Mouse (Mus musculus) lung, postnatal 0 days (tissue): ENCODE results near the gene Fbxl17. TPM values are rescaled to one million over a fixed set of nuclear protein-coding genes. Genes with fewer than 3 reads are reported as not detected.

ENCODE experiments used
- ATAC-seq: fragments of 200-750 bp; cut with Nextera tagmentation; 2 replicates; pipeline ENCODE4 v1.8.0; 2017; ENCODE audit warnings: moderate library complexity
- DNase-seq: peaks from one replicate; pipeline ENCODE4 v3.0.0-alpha.2; 2016; ENCODE audit warnings: low spot score
- H3K27ac ChIP-seq: fragments of 300-500 bp; sonication (generic); 2 replicates; pipeline ENCODE4 v1.5.1; 2014; ENCODE audit warnings: antibody characterized with exemption, mild to moderate bottlenecking, low read length, mixed read lengths
- H3K27me3 ChIP-seq: fragments of 300-500 bp; sonication (generic); replicated peaks from 2 replicates; pipeline ENCODE4 v1.6.1; 2014; ENCODE audit warnings: low read length, mixed read lengths; ENCODE audit not compliant: insufficient read depth
- H3K36me3 ChIP-seq: fragments of 300-500 bp; sonication (generic); 2 replicates; pipeline ENCODE4 v1.6.1; 2014; ENCODE audit warnings: low read length, mixed read lengths; ENCODE audit not compliant: insufficient read depth
- H3K4me1 ChIP-seq: fragments of 300-500 bp; sonication (generic); 2 replicates; pipeline ENCODE4 v1.6.1; 2014; ENCODE audit warnings: antibody characterized with exemption, low read depth, low read length, mixed read lengths; ENCODE audit not compliant: insufficient read depth
- H3K4me2 ChIP-seq: fragments of 300-500 bp; sonication (generic); replicated peaks from 2 replicates; pipeline ENCODE4 v1.6.1; 2014; ENCODE audit warnings: low read depth, mild to moderate bottlenecking, low read length, moderate library complexity, mixed read lengths
- H3K4me3 ChIP-seq: fragments of 300-500 bp; sonication (generic); 2 replicates; pipeline ENCODE4 v1.5.1; 2014; ENCODE audit warnings: low read depth, low read length
- H3K9ac ChIP-seq: fragments of 300-500 bp; sonication (generic); replicated peaks from 2 replicates; pipeline ENCODE4 v1.6.1; 2014; ENCODE audit warnings: low read depth, mild to moderate bottlenecking
- H3K9me3 ChIP-seq: fragments of 300-500 bp; sonication (generic); 2 replicates; pipeline ENCODE4 v1.6.1; 2016; ENCODE audit warnings: low read length, mixed read lengths
- CTCF ChIP-seq: IDR thresholded peaks from 2 replicates; pipeline ENCODE4 v1.5.1; 2016; ENCODE audit warnings: antibody characterized with exemption, mild to moderate bottlenecking
- EP300 ChIP-seq: IDR thresholded peaks from 2 replicates; pipeline ENCODE4 v1.6.1; 2016; ENCODE audit warnings: antibody characterized with exemption, mild to moderate bottlenecking, control low read depth
- WGBS: fragments of 180-500 bp; shearing (Covaris S2); extraction: QIAGEN DNeasy Blood & Tissue Kit; methylation state at CpG from one replicate; pipeline ENCODE4 v1.1.7; 2014; 5-methylcytosine and 5-hydroxymethylcytosine counted together
- polyA plus RNA-seq: library from polyadenylated mRNA; unstranded; fragments of >200 nt; fragmentation: Nextera tagmentation; extraction: Ambion mirVana; gene quantifications from 2 replicates; pipeline ENCODE4 v1.2.1, GENCODE M21; 2015

The Fbxl17 gene
- polyA plus RNA-seq, 1 experiment from 2014 or later: 6.9 TPM

DNA sequence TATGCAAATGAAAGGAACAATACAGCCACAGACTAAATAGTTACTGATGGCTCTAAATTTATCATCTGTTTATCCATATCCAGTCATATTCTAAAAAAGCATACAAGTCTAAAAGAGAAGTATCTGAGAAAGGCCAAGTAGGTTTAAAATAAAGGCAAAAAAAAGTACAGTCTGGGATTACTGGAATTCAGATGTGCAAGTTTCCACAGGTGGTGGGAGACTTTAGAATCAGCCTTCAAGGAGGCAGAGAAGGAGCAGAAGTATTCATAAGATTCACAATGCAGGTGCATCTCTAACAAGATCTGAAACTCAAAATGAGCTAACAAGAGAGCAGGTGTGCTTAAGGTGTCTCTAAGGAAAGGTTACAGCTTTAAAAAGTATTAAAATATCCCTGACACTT, 263.0 kb downstream of the Fbxl17 start:
- Histone ChIP-seq H3K9me3 (no peaks in the 10 kb centered on the region), H3K4me2 (no peak overlapping the region), H3K36me3 (no peaks in the 10 kb centered on the region), H3K4me1 (no peaks in the 10 kb centered on the region), H3K4me3 (no peak overlapping the region), H3K27ac (no peak overlapping the region), H3K27me3 (no peaks in the 10 kb centered on the region), H3K9ac (no peak overlapping the region)
- ATAC-seq (no peak), DNase-seq (no peak)
- TF ChIP-seq CTCF (no peak), EP300 (no peak)

DNA sequence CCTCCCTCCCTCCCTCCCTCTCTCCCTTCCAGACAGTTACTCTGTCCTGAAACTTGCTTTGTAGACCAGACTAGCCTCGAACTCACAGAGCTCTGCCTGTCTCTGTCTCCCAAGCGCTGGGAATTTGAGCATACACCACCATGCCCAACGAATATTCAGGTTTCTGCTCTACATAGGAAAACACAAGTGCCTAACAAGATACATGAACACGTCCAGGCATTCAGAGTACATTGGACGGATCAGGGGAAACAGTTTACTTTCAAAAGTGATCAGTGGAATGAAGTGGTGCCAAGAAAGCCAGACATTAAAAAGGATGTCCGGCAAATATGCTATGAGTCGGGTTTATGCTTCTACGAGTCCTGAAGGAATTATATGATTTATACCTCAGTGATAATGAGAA, 263.6 kb downstream of the Fbxl17 start:
- DNase-seq: no peak
- no peak overlapping the region for H3K4me3 ChIP-seq
- ATAC-seq: no peak
- TF ChIP-seq EP300 (no peak), CTCF (no peak)
- H3K4me1 ChIP-seq: no peaks in the 10 kb centered on the region
- no peak overlapping the region for H3K4me2 ChIP-seq
- no peak overlapping the region for H3K9ac ChIP-seq
- H3K27ac ChIP-seq: no peak overlapping the region
- H3K36me3 ChIP-seq: no peaks in the 10 kb centered on the region
- H3K9me3 ChIP-seq: no peaks in the 10 kb centered on the region
- H3K27me3 ChIP-seq: no peaks in the 10 kb centered on the region
- WGBS: 69% methylated on average over 8 of the region's 8 CpGs

DNA sequence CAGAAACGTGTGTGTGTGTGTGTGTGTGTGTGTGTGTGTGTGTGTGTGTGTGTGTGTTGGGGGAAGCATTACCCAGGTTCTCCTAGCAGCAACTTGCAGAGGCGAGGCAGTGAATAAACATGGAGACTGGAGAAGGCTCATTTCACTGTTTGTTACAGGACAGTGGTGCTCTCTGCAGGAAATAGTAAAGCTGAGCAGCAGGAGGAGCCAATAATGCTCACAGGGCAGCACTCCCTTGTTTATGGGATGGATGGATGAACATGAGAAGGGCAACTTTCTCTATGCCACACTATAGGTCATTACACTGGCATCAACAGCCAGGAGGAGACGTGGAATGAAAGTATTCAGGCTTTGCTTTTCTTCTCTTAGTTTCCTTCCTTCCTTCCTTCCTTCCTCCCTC, 264.0 kb downstream of the Fbxl17 start:
- no peak for ATAC-seq
- peak; percentile 33 for TF ChIP-seq CTCF
- TF ChIP-seq EP300: no peak
- DNase-seq: no peak
- Histone ChIP-seq H3K4me3 (no peak overlapping the region), H3K9me3 (no peaks in the 10 kb centered on the region), H3K4me2 (no peak overlapping the region), H3K27ac (no peak overlapping the region), H3K36me3 (no peaks in the 10 kb centered on the region), H3K9ac (no peak overlapping the region), H3K4me1 (no peaks in the 10 kb centered on the region), H3K27me3 (no peaks in the 10 kb centered on the region)
- WGBS: 45% methylated on average over 3 of the region's 3 CpGs

DNA sequence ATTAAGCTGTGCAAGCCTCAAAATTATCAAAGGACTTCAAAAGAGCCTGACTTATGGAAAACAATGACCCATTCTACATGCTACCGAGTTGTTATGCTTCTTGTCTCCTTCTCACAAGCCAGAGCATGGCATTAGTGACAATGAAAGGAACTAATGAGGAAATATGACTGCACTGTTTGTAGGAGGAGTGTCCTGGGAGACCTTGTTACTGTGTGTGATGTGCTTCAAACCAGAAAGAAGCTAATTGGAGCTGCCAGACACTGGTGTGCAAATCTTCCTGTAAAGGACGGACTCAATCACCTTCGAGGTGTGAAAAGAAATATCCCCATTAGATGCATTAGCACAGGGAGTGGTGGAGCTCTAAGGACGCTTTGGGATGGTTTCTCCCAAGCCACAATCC, 270.7 kb downstream of the Fbxl17 start:
- DNase-seq (no peak), ATAC-seq (no peak)
- Histone ChIP-seq H3K9ac (no peak overlapping the region), H3K36me3 (no peaks in the 10 kb centered on the region), H3K4me2 (no peak overlapping the region), H3K27ac (no peak overlapping the region), H3K4me1 (peaks cover 1% of the 10 kb centered on the region; the same call in 1 of the 2 replicates), H3K9me3 (no peaks in the 10 kb centered on the region), H3K27me3 (no peaks in the 10 kb centered on the region), H3K4me3 (no peak overlapping the region)
- WGBS: 67% methylated on average over 4 of the region's 4 CpGs
- no peak for TF ChIP-seq CTCF

DNA sequence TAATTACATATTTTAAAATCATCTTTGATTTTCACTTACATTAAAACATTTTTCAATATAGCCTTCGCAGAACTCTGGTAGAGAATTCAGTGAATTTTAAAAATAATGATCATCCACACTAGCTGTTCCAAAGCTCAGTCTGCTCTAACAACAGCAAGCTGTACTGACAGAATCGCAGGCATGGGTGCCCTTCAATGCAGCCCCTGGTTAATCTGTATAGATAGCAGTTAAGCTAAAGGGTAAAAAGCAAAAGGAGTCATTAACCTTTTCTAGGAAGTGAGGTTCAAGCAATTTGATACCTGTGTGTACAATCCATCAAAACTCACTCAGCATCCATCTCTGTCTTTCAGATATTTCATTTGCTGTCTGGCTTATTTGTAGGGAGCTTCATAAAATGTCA, 273.4 kb downstream of the Fbxl17 start:
- TF ChIP-seq EP300: no peak
- no peak for TF ChIP-seq CTCF
- H3K27ac ChIP-seq: no peak overlapping the region
- no peaks in the 10 kb centered on the region for H3K36me3 ChIP-seq
- H3K9ac ChIP-seq: no peak overlapping the region
- H3K9me3 ChIP-seq: no peaks in the 10 kb centered on the region
- H3K4me1 ChIP-seq: peaks cover 3% of the 10 kb centered on the region; the same call in 1 of the 2 replicates
- no peak overlapping the region for H3K4me3 ChIP-seq
- 65% methylated on average over 2 of the region's 2 CpGs for WGBS
- H3K27me3 ChIP-seq: no peaks in the 10 kb centered on the region
- ATAC-seq (no peak), DNase-seq (no peak)
- no peak overlapping the region for H3K4me2 ChIP-seq

DNA sequence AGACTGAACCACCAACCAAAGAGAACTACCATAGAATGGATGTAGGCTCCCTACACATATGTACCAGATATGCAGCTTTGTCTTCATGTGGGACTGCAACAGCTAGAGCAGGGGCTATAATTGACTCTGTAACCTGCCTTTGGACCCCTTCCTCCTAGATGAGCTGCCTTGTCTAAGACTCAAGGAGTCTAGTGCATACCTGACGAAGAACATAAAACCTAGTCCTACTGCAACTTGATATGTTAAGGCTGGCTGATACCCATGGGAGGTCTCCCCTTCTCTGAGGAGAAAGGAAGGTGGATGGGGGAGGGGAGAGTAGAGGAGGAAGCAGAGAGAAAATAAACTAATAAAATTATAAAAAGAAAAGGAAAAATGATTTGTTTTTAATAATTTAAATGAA, 273.9 kb downstream of the Fbxl17 start:
- no peaks in the 10 kb centered on the region for H3K9me3 ChIP-seq
- no peak overlapping the region for H3K9ac ChIP-seq
- no peak for ATAC-seq
- no peak overlapping the region for H3K4me2 ChIP-seq
- TF ChIP-seq CTCF (no peak), EP300 (no peak)
- DNase-seq: no peak
- no peak overlapping the region for H3K27ac ChIP-seq
- WGBS: 81% methylated on average over 1 of the region's 1 CpGs
- no peaks in the 10 kb centered on the region for H3K36me3 ChIP-seq
- H3K27me3 ChIP-seq: no peaks in the 10 kb centered on the region
- H3K4me1 ChIP-seq: peaks cover 3% of the 10 kb centered on the region; the same call in 1 of the 2 replicates
- no peak overlapping the region for H3K4me3 ChIP-seq

DNA sequence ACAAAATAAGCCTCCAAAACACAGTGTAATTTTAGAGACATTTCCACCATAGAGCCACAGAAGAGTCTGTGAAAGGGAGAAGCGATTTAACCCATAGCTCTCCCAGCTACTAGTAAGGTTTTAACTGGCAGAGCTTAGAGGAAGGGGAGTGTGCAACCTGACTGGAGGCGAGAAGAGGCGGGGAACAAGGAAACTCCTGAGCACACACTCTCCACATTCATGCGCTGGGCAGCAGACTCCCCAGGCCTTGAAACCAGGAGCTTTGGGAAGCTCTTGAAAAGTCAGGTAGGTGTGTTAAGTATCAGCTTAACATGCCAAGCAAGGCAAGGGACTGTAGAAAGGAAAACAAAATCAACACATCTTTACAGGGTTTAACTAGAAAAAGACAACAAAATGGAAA, 276.1 kb downstream of the Fbxl17 start:
- Histone ChIP-seq H3K27me3 (no peaks in the 10 kb centered on the region), H3K36me3 (no peaks in the 10 kb centered on the region), H3K4me2 (no peak overlapping the region), H3K27ac (no peak overlapping the region), H3K4me1 (peaks cover 3% of the 10 kb centered on the region; the same call in 1 of the 2 replicates), H3K9ac (no peak overlapping the region), H3K4me3 (no peak overlapping the region), H3K9me3 (no peaks in the 10 kb centered on the region)
- DNase-seq: peak; percentile 68
- TF ChIP-seq CTCF (no peak), EP300 (no peak)
- WGBS: 54% methylated on average over 4 of the region's 4 CpGs
- ATAC-seq: peak; percentile 74
